Mouse (Mus musculus): Measurements from ENCODE around the gene Trim71.

DNA sequence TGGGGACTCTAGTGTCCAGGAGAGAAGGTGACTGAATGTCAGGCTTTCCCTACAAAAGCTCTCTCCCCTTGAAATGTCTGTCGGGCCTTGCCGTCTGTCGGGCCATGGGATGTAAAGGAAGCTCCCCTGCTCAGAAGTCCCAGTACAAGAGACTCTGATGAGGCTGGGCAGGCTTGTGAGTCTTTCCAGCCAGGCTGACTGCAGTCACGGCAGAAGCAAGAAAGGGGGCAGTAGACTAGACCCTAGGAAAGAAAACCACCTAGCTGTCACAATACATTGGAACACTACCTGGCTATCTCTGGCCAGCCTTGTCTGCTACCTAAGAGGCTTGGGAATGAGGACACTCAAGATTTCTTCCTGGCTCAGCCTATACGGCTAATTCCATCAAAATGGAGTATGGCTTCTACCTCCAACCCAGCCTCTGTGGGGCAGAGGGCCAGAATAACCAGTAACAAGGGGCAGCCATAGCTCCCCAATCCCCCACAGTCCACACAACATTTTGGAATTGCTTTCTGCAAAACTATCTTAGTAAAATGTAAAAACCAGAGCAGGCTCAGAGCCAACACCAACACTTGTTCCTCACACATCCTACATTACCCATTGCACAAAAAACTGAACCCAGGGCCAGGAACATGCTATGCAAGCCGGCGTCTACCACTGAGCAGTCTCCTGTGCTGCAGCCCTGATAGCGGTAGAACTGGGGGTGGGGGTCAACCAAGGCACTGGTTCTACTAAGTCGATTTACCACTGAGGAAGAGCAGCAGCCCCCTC lies 29.2 kb downstream of the Trim71 start:
- TF ChIP-seq MAFK (IDR thresholded peaks at IDR 0.05; ENCODE audit: insufficient read depth, low read depth, low read length) = no peak
- TF ChIP-seq ZC3H11A (IDR thresholded peaks at IDR 0.05; ENCODE audit: borderline replicate concordance, low read depth, low read length) = no peak

Measured in ES-E14 (cell line).